Mouse (Mus musculus): ENCODE measurements around the gene Masp1. TPM values are rescaled to one million over a fixed set of nuclear protein-coding genes. Genes with fewer than 3 reads are reported as not detected.

Masp1 gene
- polyA plus RNA-seq, 1 experiment from 2014 or later: 2.5 TPM

- H3K4me1 ChIP-seq (ENCODE audit: insufficient read depth): peaks cover 11% of the 10 kb centered on the region; the same call in 1 of the 2 replicates
- ATAC-seq (ENCODE audit: insufficient read depth): no peak
- H3K36me3 ChIP-seq (ENCODE audit: insufficient read depth): no peaks in the 10 kb centered on the region
- no peak overlapping the region for H3K27ac ChIP-seq (ENCODE audit: low read depth)
- H3K9me3 ChIP-seq (ENCODE audit: low read depth, low read length): no peaks in the 10 kb centered on the region
- no peak for TF ChIP-seq CTCF (IDR thresholded peaks at IDR 0.05; ENCODE audit: low read depth)
- no peak for DNase-seq
- no peak overlapping the region for H3K9ac ChIP-seq
- H3K27me3 ChIP-seq (ENCODE audit: insufficient read depth, low read length): no peaks in the 10 kb centered on the region
- H3K4me2 ChIP-seq: no peak overlapping the region
- WGBS: 60% methylated on average over 4 of the region's 4 CpGs
- H3K4me3 ChIP-seq (ENCODE audit: low read depth, low read length): no peak overlapping the region
Measured at GRCm38 (mm10) chr16:23511166-23511935, 9.3 kb downstream of the Masp1 start.

GRCm38 (mm10) chr16:23505904-23506687 is 14.5 kb downstream of the Masp1 start:
- no peaks in the 10 kb centered on the region for H3K27me3 ChIP-seq (ENCODE audit: insufficient read depth, low read length)
- 35% methylated on average over 11 of the region's 11 CpGs for WGBS
- no peak for DNase-seq
- no peaks in the 10 kb centered on the region for H3K36me3 ChIP-seq (ENCODE audit: insufficient read depth)
- H3K9me3 ChIP-seq (ENCODE audit: low read depth, low read length): no peaks in the 10 kb centered on the region
- H3K9ac ChIP-seq: no peak overlapping the region
- no peak overlapping the region for H3K4me2 ChIP-seq
- no peak for ATAC-seq (ENCODE audit: insufficient read depth)
- no peak overlapping the region for H3K27ac ChIP-seq (ENCODE audit: low read depth)
- no peak for TF ChIP-seq CTCF (IDR thresholded peaks at IDR 0.05; ENCODE audit: low read depth)
- no peak overlapping the region for H3K4me3 ChIP-seq (ENCODE audit: low read depth, low read length)
- H3K4me1 ChIP-seq (ENCODE audit: insufficient read depth): no peaks in the 10 kb centered on the region

- 83% methylated on average over 3 of the region's 3 CpGs for WGBS
- H3K4me2 ChIP-seq: no peak overlapping the region
- no peaks in the 10 kb centered on the region for H3K27me3 ChIP-seq (ENCODE audit: insufficient read depth, low read length)
- no peak for TF ChIP-seq CTCF (IDR thresholded peaks at IDR 0.05; ENCODE audit: low read depth)
- no peak overlapping the region for H3K4me3 ChIP-seq (ENCODE audit: low read depth, low read length)
- no peak overlapping the region for H3K27ac ChIP-seq (ENCODE audit: low read depth)
- H3K9ac ChIP-seq: no peak overlapping the region
- no peaks in the 10 kb centered on the region for H3K36me3 ChIP-seq (ENCODE audit: insufficient read depth)
- no peaks in the 10 kb centered on the region for H3K4me1 ChIP-seq (ENCODE audit: insufficient read depth)
- DNase-seq (no peak), ATAC-seq (ENCODE audit: insufficient read depth) (no peak)
- no peaks in the 10 kb centered on the region for H3K9me3 ChIP-seq (ENCODE audit: low read depth, low read length)
Measured at GRCm38 (mm10) chr16:23504320-23504744, 16.3 kb downstream of the Masp1 start.

- Histone ChIP-seq H3K4me3 (ENCODE audit: low read depth, low read length) (no peak overlapping the region), H3K9ac (no peak overlapping the region), H3K27me3 (ENCODE audit: insufficient read depth, low read length) (no peaks in the 10 kb centered on the region), H3K4me1 (ENCODE audit: insufficient read depth) (peaks cover 7% of the 10 kb centered on the region), H3K36me3 (ENCODE audit: insufficient read depth) (no peaks in the 10 kb centered on the region), H3K9me3 (ENCODE audit: low read depth, low read length) (no peaks in the 10 kb centered on the region), H3K27ac (ENCODE audit: low read depth) (no peak overlapping the region), H3K4me2 (no peak overlapping the region)
- ATAC-seq (ENCODE audit: insufficient read depth): no peak
- WGBS: 61% methylated on average over 4 of the region's 4 CpGs
- TF ChIP-seq CTCF (IDR thresholded peaks at IDR 0.05; ENCODE audit: low read depth): no peak
- no peak for DNase-seq
Measured at GRCm38 (mm10) chr16:23503351-23503750, 17.3 kb downstream of the Masp1 start.

- TF ChIP-seq CTCF (IDR thresholded peaks at IDR 0.05; ENCODE audit: low read depth): no peak
- no peaks in the 10 kb centered on the region for H3K9me3 ChIP-seq (ENCODE audit: low read depth, low read length)
- DNase-seq: no peak
- no peak overlapping the region for H3K4me2 ChIP-seq
- no peak for ATAC-seq (ENCODE audit: insufficient read depth)
- peaks cover 12% of the 10 kb centered on the region for H3K4me1 ChIP-seq (ENCODE audit: insufficient read depth)
- WGBS: 61% methylated on average over 3 of the region's 3 CpGs
- no peak overlapping the region for H3K9ac ChIP-seq
- no peak overlapping the region for H3K4me3 ChIP-seq (ENCODE audit: low read depth, low read length)
- no peak overlapping the region for H3K27ac ChIP-seq (ENCODE audit: low read depth)
- H3K27me3 ChIP-seq (ENCODE audit: insufficient read depth, low read length): no peaks in the 10 kb centered on the region
- H3K36me3 ChIP-seq (ENCODE audit: insufficient read depth): no peaks in the 10 kb centered on the region
Measured at GRCm38 (mm10) chr16:23502478-23502877, 18.1 kb downstream of the Masp1 start.

GRCm38 (mm10) chr16:23501288-23501687 is 19.3 kb downstream of the Masp1 start:
- H3K36me3 ChIP-seq (ENCODE audit: insufficient read depth): no peaks in the 10 kb centered on the region
- H3K4me1 ChIP-seq (ENCODE audit: insufficient read depth): peaks cover 12% of the 10 kb centered on the region
- H3K27ac ChIP-seq (ENCODE audit: low read depth): no peak overlapping the region
- no peak for TF ChIP-seq CTCF (IDR thresholded peaks at IDR 0.05; ENCODE audit: low read depth)
- H3K9me3 ChIP-seq (ENCODE audit: low read depth, low read length): no peaks in the 10 kb centered on the region
- DNase-seq (no peak), ATAC-seq (ENCODE audit: insufficient read depth) (no peak)
- H3K9ac ChIP-seq: no peak overlapping the region
- no peaks in the 10 kb centered on the region for H3K27me3 ChIP-seq (ENCODE audit: insufficient read depth, low read length)
- no peak overlapping the region for H3K4me3 ChIP-seq (ENCODE audit: low read depth, low read length)
- H3K4me2 ChIP-seq: no peak overlapping the region
- WGBS: 78% methylated on average over 2 of the region's 2 CpGs

- no peak for DNase-seq
- WGBS: 40% methylated on average over 5 of the region's 5 CpGs
Measured at GRCm38 (mm10) chr16:23500558-23500957, 20.1 kb downstream of the Masp1 start.

More at GRCm38 (mm10) chr16:23500558-23500957, 20.1 kb downstream of the Masp1 start:
- ATAC-seq (ENCODE audit: insufficient read depth): no peak
- Histone ChIP-seq H3K27me3 (ENCODE audit: insufficient read depth, low read length) (no peaks in the 10 kb centered on the region), H3K4me1 (ENCODE audit: insufficient read depth) (peaks cover 12% of the 10 kb centered on the region), H3K4me2 (no peak overlapping the region), H3K27ac (ENCODE audit: low read depth) (no peak overlapping the region), H3K4me3 (ENCODE audit: low read depth, low read length) (no peak overlapping the region), H3K9me3 (ENCODE audit: low read depth, low read length) (no peaks in the 10 kb centered on the region), H3K36me3 (ENCODE audit: insufficient read depth) (no peaks in the 10 kb centered on the region), H3K9ac (no peak overlapping the region)
- no peak for TF ChIP-seq CTCF (IDR thresholded peaks at IDR 0.05; ENCODE audit: low read depth)

Measured in lung, embryonic 14.5 days (tissue).